In the genomic region with DNA sequence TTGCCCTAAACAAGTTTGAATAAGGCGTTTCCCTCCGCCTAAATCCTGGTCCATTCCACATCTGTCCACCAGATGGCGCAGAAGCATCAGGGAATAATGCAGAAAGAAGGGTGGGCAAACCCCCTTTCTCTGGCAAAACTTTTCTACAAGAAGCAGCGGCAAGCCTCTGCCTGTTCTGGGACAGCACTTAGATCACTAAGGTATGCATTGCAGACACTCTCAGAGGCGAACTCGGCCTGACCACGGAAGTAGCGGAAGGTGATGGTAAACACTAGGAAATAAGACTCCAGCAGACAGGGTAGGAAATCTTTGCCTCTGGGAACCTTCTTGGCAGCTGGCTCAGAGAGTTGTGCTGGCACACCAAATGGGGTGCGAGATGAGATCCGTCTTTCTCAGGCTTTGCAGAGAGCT, we compare ENCODE assay signal across 8 mouse cellular contexts. TPM values are rescaled to one million over a fixed set of nuclear protein-coding genes. Genes with fewer than 3 reads are reported as not detected.
DNase-seq lines count a peak whose midpoint lies in the region; ATAC-seq and TF ChIP-seq lines count a peak whose summit lies in the region.

No protein-coding gene starts in this region.

- peak overlapping the region; percentile 23; the same call in 1 of the 2 replicates for H3K4me3 ChIP-seq in hindbrain, embryonic 10.5 days
- no peak overlapping the region for H3K4me3 ChIP-seq in hindbrain, embryonic 12.5 days
- peak overlapping the region; percentile 41 for H3K4me3 ChIP-seq in intestine, embryonic 16.5 days (ENCODE audit: low read length)
- H3K4me3 ChIP-seq in limb, embryonic 10.5 days, result peak overlapping the region; percentile 38
- no peak overlapping the region for H3K4me3 ChIP-seq in midbrain, embryonic 13.5 days (replicated peaks)
- 0 out of 2 replicates have a peak overlapping the region, but pooled peaks have one; percentile 8 for H3K4me3 ChIP-seq in spleen, adult 2 months (ENCODE audit: extremely low read depth, insufficient read depth, insufficient read length)

- no peaks in the 10 kb centered on the region for H3K9me3 ChIP-seq in hindbrain, embryonic 10.5 days
- no peaks in the 10 kb centered on the region for H3K9me3 ChIP-seq in hindbrain, embryonic 12.5 days (replicated peaks)
- H3K9me3 ChIP-seq in intestine, embryonic 16.5 days (ENCODE audit: control insufficient read depth, low read length), result no peaks in the 10 kb centered on the region
- H3K9me3 ChIP-seq in limb, embryonic 10.5 days (replicated peaks), result no peaks in the 10 kb centered on the region
- no peaks in the 10 kb centered on the region for H3K9me3 ChIP-seq in midbrain, embryonic 13.5 days

- no peaks in the 10 kb centered on the region for H3K36me3 ChIP-seq in hindbrain, embryonic 10.5 days
- no peaks in the 10 kb centered on the region for H3K36me3 ChIP-seq in hindbrain, embryonic 12.5 days
- H3K36me3 ChIP-seq in intestine, embryonic 16.5 days (ENCODE audit: control insufficient read depth, insufficient read depth, low read length), result no peaks in the 10 kb centered on the region
- H3K36me3 ChIP-seq in limb, embryonic 10.5 days, result no peaks in the 10 kb centered on the region
- H3K36me3 ChIP-seq in midbrain, embryonic 13.5 days, result no peaks in the 10 kb centered on the region
- H3K36me3 ChIP-seq in spleen, adult 2 months (ENCODE audit: control insufficient read depth, insufficient read depth, low read length), result no peaks in the 10 kb centered on the region

- peaks cover 15% of the 10 kb centered on the region for H3K4me1 ChIP-seq in hindbrain, embryonic 10.5 days (replicated peaks)
- peaks cover 10% of the 10 kb centered on the region; the same call in 1 of the 2 replicates for H3K4me1 ChIP-seq in hindbrain, embryonic 12.5 days
- H3K4me1 ChIP-seq in intestine, embryonic 16.5 days (ENCODE audit: control insufficient read depth, insufficient read depth, low read length), result peaks cover 9% of the 10 kb centered on the region
- H3K4me1 ChIP-seq in limb, embryonic 10.5 days, result peaks cover 13% of the 10 kb centered on the region
- peaks cover 11% of the 10 kb centered on the region for H3K4me1 ChIP-seq in midbrain, embryonic 13.5 days (replicated peaks)
- H3K4me1 ChIP-seq in spleen, adult 2 months (ENCODE audit: control insufficient read depth, insufficient read depth, insufficient read length), result no peaks in the 10 kb centered on the region

- TF ChIP-seq CTCF in spleen, adult 2 months (IDR thresholded peaks at IDR 0.05; ENCODE audit: extremely low read depth, insufficient read depth, insufficient read length, insufficient replicate concordance), result peak; percentile 86; the same call in 1 of the 2 replicates

- TF ChIP-seq POLR2A in spleen, adult 2 months (IDR thresholded peaks at IDR 0.05; ENCODE audit: low read depth, low read length), result no peak

- 14% methylated on average over 10 of the region's 10 CpGs for WGBS in hindbrain, embryonic 10.5 days
- WGBS in hindbrain, embryonic 12.5 days, result 9% methylated on average over 10 of the region's 10 CpGs
- 5% methylated on average over 10 of the region's 10 CpGs for WGBS in intestine, embryonic 16.5 days
- 6% methylated on average over 10 of the region's 10 CpGs for WGBS in limb, embryonic 10.5 days
- WGBS in midbrain, embryonic 13.5 days, result 11% methylated on average over 10 of the region's 10 CpGs
- WGBS in spleen, adult 2 months, result 12% methylated on average over 10 of the region's 10 CpGs

- no peak overlapping the region; the same call in 1 of the 2 replicates for H3K4me2 ChIP-seq in hindbrain, embryonic 12.5 days (replicated peaks)
- peak overlapping the region; percentile 68 for H3K4me2 ChIP-seq in intestine, embryonic 16.5 days (ENCODE audit: low read depth, low read length)
- 0 out of 2 replicates have a peak overlapping the region, but pooled peaks have one; percentile 12 for H3K4me2 ChIP-seq in midbrain, embryonic 13.5 days (replicated peaks)

- H3K27me3 ChIP-seq in hindbrain, embryonic 10.5 days (ENCODE audit: insufficient read depth, poor library complexity, severe bottlenecking), result peaks cover 2% of the 10 kb centered on the region; the same call in 1 of the 2 replicates
- 0 out of 2 replicates have a peak, but pooled peaks cover 5% of the 10 kb centered on the region for H3K27me3 ChIP-seq in hindbrain, embryonic 12.5 days
- H3K27me3 ChIP-seq in intestine, embryonic 16.5 days (replicated peaks; ENCODE audit: control insufficient read depth, insufficient read depth, low read length), result no peaks in the 10 kb centered on the region
- H3K27me3 ChIP-seq in limb, embryonic 10.5 days (ENCODE audit: low read depth, poor library complexity, severe bottlenecking), result peaks cover 6% of the 10 kb centered on the region; the same call in 1 of the 2 replicates
- peaks cover 7% of the 10 kb centered on the region for H3K27me3 ChIP-seq in midbrain, embryonic 13.5 days
- H3K27me3 ChIP-seq in spleen, adult 2 months (ENCODE audit: control insufficient read depth, insufficient read depth, low read length), result no peaks in the 10 kb centered on the region

- 0 out of 2 replicates have a peak overlapping the region, but pooled peaks have one; percentile 23 for H3K27ac ChIP-seq in hindbrain, embryonic 10.5 days
- no peak overlapping the region for H3K27ac ChIP-seq in hindbrain, embryonic 12.5 days
- no peak overlapping the region for H3K27ac ChIP-seq in intestine, embryonic 16.5 days (ENCODE audit: low read length)
- H3K27ac ChIP-seq in limb, embryonic 10.5 days, result peak overlapping the region; percentile 42; the same call in 1 of the 2 replicates
- no peak overlapping the region for H3K27ac ChIP-seq in midbrain, embryonic 13.5 days
- no peak overlapping the region for H3K27ac ChIP-seq in spleen, adult 2 months (ENCODE audit: insufficient read depth, low read length)

- H3K9ac ChIP-seq in hindbrain, embryonic 12.5 days, result no peak overlapping the region
- H3K9ac ChIP-seq in intestine, embryonic 16.5 days (ENCODE audit: low read depth, low read length), result 0 out of 2 replicates have a peak overlapping the region, but pooled peaks have one; percentile 39
- H3K9ac ChIP-seq in midbrain, embryonic 13.5 days (replicated peaks), result no peak overlapping the region

- DNase-seq in hindbrain, embryonic 10.5 days (ENCODE audit: low spot score), result peak; percentile 86
- peak; percentile 78 for DNase-seq in embryo, embryonic 11.5 days (ENCODE audit: low read depth, low spot score)
- DNase-seq in gastrocnemius, postnatal 4 days (ENCODE audit: low spot score in 2 of 2), result peak; percentile 57 to 84
- DNase-seq in limb, embryonic 10.5 days (ENCODE audit: low spot score), result peak; percentile 90
- DNase-seq in spleen, adult 2 months (ENCODE audit: low read depth in 1 of 2, low spot score in 2 of 2), result peak in 1 of 2 experiments; percentile 42

- ATAC-seq in hindbrain, embryonic 12.5 days (ENCODE audit: low FRiP score), result no peak
- no peak for ATAC-seq in intestine, embryonic 16.5 days
- no peak; the same call in 1 of the 2 replicates for ATAC-seq in midbrain, embryonic 13.5 days

RNA-seq across cellular contexts. Expression of a gene that starts 7.2 kb away (rescaled TPM):
- polyA plus RNA-seq in hindbrain, embryonic 10.5 days (2016; fragmentation: Nextera tagmentation; extraction: Ambion mirVana), result 0.17 and 0.24 TPM in 2 replicates
- 0.12 TPM in 1 of 2 replicates, not detected in the other for polyA plus RNA-seq in hindbrain, embryonic 12.5 days (2016; fragmentation: Nextera tagmentation; extraction: Ambion mirVana)
- under 1 TPM; 0.76 to 0.91 TPM for total RNA-seq in gastrocnemius, postnatal 4 days (2021)
- polyA plus RNA-seq in intestine, embryonic 16.5 days (2015; fragmentation: Nextera tagmentation; extraction: Ambion mirVana), result 0.27 and 0.50 TPM in 2 replicates
- polyA plus RNA-seq in limb, embryonic 10.5 days (2016; fragmentation: Nextera tagmentation; extraction: Ambion mirVana), result 0.11 and 0.16 TPM in 2 replicates
- polyA plus RNA-seq in midbrain, embryonic 13.5 days (2015; fragmentation: Nextera tagmentation; extraction: Ambion mirVana), result 0.12 TPM in 1 of 2 replicates, not detected in the other
- polyA plus RNA-seq in spleen, adult 2 months (2012; rRNA removed), result 0.16 and 0.31 TPM in 2 replicates

RNA-seq across cellular contexts. Expression of a gene that starts 14.7 kb away (rescaled TPM):
- polyA plus RNA-seq in hindbrain, embryonic 10.5 days (2016; fragmentation: Nextera tagmentation; extraction: Ambion mirVana), result 108 and 133 TPM in 2 replicates
- 80.9 and 83.1 TPM in 2 replicates for polyA plus RNA-seq in hindbrain, embryonic 12.5 days (2016; fragmentation: Nextera tagmentation; extraction: Ambion mirVana)
- 10 to 100 TPM; 32.6 to 36.2 TPM for total RNA-seq in gastrocnemius, postnatal 4 days (2021)
- polyA plus RNA-seq in intestine, embryonic 16.5 days (2015; fragmentation: Nextera tagmentation; extraction: Ambion mirVana), result 96.8 and 115 TPM in 2 replicates
- polyA plus RNA-seq in limb, embryonic 10.5 days (2016; fragmentation: Nextera tagmentation; extraction: Ambion mirVana), result 151 and 152 TPM in 2 replicates
- polyA plus RNA-seq in midbrain, embryonic 13.5 days (2015; fragmentation: Nextera tagmentation; extraction: Ambion mirVana), result 68.1 and 79.1 TPM in 2 replicates
- polyA plus RNA-seq in spleen, adult 2 months (2012; rRNA removed), result 1.9 and 2.9 TPM in 2 replicates

RNA-seq across cellular contexts. Expression of a gene that starts 31.5 kb away (rescaled TPM):
- 0.18 and 0.52 TPM in 2 replicates for polyA plus RNA-seq in hindbrain, embryonic 10.5 days (2016; fragmentation: Nextera tagmentation; extraction: Ambion mirVana)
- 0.26 and 0.50 TPM in 2 replicates for polyA plus RNA-seq in hindbrain, embryonic 12.5 days (2016; fragmentation: Nextera tagmentation; extraction: Ambion mirVana)
- not detected for total RNA-seq in gastrocnemius, postnatal 4 days (2021)
- 0.10 and 0.16 TPM in 2 replicates for polyA plus RNA-seq in intestine, embryonic 16.5 days (2015; fragmentation: Nextera tagmentation; extraction: Ambion mirVana)
- polyA plus RNA-seq in limb, embryonic 10.5 days (2016; fragmentation: Nextera tagmentation; extraction: Ambion mirVana), result 0.30 TPM in 1 of 2 replicates, not detected in the other
- 0.19 and 0.52 TPM in 2 replicates for polyA plus RNA-seq in midbrain, embryonic 13.5 days (2015; fragmentation: Nextera tagmentation; extraction: Ambion mirVana)
- polyA plus RNA-seq in spleen, adult 2 months (2012; rRNA removed), result 0.04 TPM in 1 of 2 replicates, not detected in the other

Comparison
In these comparisons a context has a peak if more than half of its experiments do, and no peak if none do; other contexts are left out.
1. H3K27ac ChIP-seq: peak in hindbrain, embryonic 10.5 days (single experiment) and limb, embryonic 10.5 days (single experiment); none in hindbrain, embryonic 12.5 days (single experiment), intestine, embryonic 16.5 days (single experiment), midbrain, embryonic 13.5 days (single experiment) and spleen, adult 2 months (single experiment).
2. H3K4me3 ChIP-seq: peak in hindbrain, embryonic 10.5 days (single experiment), intestine, embryonic 16.5 days (single experiment), limb, embryonic 10.5 days (single experiment) and spleen, adult 2 months (single experiment); none in hindbrain, embryonic 12.5 days (single experiment) and midbrain, embryonic 13.5 days (single experiment).
3. RNA of a gene that starts 14.7 kb away (polyA plus RNA-seq): 151 to 152 TPM in limb, embryonic 10.5 days, 96.8 to 115 TPM in intestine, embryonic 16.5 days, 108 to 133 TPM in hindbrain, embryonic 10.5 days, 80.9 to 83.1 TPM in hindbrain, embryonic 12.5 days and 68.1 to 79.1 TPM in midbrain, embryonic 13.5 days; 1.9 to 2.9 TPM in spleen, adult 2 months; every median in the first group is over 10 times any median in the second.